Mouse (Mus musculus): Measurements from ENCODE around the gene Hmg20b. TPM values are rescaled to one million over a fixed set of nuclear protein-coding genes. Genes with fewer than 3 reads are reported as not detected.

Gene Hmg20b
- total RNA-seq, 2 experiments from 2014 or later: 9.2 to 30.2 TPM

DNA sequence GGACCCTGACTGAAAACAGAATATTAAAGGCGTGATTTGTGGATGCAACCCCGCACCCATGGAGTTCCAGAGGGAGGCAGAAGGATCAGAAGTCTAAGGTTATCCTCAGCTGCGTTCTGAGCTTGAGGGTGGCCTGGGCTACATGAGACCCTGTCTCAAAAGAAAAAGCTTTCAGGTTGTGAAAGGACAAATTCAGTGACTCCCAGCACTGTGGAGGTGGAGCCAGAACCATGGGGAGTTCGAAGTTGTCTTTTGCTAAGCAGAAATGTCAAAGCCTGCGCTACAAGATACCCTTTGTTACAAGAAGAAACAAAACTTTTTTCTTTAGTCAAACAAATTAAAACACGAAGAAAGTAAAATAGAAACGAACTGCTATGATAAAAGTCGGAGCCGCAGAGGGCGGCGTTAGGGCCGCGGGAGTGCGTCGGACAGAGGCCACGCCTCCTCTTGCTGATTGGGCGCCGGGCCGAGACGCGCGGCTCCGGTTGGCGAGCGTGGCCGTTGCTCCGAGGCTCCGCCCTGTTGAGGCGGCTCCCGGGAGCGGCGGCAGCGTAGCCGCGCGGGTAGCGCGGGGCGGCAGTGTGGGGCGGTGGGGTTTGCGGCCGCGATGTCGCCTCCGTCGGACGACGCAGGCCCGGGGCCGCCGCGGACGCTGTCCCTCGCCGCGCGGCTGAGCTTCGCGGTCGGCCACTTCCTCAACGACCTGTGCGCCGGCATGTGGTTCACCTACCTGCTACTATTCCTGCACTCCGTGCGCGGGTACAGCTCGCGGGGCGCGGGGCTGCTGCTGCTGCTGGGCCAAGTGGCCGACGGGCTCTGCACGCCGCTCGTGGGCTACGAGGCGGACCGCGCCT, 6.9 kb upstream of the Hmg20b start, which contains the start of gene Mfsd12:
Gene Mfsd12, plus strand, starts transcription at position 501 of the 854 bp plus-strand sequence.
- ATAC-seq (replicated peaks; ENCODE audit: low FRiP score, poor library complexity, severe bottlenecking): peak; percentile 76

DNA sequence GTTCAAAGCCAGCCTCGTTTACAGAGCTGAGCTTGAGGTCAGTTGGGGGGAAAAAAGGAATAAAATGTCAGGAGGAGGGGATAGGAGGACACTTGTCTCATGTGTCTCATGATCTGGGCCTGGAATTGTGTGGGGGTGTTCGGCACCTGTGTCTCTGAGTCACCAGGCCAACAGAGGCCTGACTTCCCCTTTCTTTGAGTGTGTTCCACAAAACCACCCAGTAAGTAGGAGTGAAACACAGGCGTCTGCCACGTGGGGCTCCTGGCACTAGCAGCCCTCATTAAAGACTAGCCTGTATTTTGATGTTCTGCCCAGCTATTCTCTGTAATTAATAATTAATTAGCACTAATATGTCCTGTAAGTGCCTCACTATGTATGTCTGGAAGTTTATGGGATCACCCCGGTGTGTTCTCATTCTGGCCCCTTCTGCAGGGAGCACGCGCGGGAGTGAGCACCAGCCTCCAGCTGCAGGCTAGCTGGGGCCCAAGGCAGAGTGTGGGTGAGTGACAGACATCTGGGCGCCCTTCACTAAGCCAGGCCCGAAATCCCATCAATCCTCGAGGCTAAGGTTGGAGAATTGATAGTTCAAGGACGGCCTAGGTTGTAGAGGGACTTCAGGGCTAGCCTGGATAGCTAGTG, 6.2 kb upstream of the Hmg20b start:
- no peak for ATAC-seq (replicated peaks; ENCODE audit: low FRiP score, poor library complexity, severe bottlenecking)

DNA sequence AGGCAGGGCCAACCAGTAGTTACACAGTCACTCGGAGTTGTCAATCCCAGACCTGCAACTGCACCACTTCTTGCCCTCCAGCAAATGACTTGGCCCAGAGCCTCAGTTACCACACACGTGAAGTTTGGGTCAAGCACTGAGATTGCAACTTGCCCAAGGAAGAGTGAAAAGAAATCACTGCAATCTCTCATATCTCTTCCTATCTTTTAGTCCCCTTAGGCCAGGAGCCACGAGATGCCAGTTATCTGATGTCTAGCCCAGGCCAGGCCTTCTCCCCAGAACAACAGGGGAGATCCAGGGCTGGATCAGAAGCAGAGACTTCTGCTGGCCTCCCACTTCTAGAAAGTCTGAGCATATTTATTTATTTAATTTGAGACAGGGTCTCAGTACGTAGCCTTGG, 5.3 kb upstream of the Hmg20b start:
- ATAC-seq (replicated peaks; ENCODE audit: low FRiP score, poor library complexity, severe bottlenecking): no peak

DNA sequence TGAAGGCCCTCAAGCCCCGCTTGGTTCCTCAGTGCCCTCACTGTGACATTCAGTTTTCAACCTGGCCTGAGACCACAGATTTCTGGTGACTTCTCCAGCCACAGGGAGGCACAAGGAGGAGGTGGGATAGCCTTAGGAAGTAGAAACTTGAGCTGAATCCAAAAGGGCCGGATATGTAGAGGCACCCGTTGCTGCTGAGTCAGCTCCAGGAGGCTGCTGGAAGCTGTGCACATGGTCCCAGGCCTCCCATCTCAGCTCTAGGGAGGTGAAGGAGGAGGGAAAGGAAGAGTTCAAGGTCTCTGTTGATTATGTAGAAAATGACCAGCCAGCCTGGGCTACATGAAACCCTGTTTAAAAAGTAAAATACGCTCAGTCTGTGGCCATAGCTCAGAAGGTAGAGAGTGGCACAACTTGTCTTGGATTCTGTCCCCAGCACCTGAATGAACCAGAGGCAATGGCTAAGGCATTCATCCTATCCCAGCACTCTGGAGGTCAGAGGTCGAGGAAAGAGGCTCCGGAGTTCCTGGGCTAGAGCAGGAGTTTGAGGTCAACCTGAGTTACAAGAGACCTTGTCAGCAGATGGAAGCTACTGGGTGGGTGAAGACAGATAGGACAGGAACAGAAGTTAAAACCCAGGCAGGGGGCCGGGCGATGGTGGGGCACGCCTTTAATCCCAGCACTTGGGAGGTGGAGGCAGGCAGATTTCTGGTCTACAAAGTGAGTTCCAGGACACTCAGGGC, 4.6 kb upstream of the Hmg20b start:
- ATAC-seq (replicated peaks; ENCODE audit: low FRiP score, poor library complexity, severe bottlenecking): no peak

DNA sequence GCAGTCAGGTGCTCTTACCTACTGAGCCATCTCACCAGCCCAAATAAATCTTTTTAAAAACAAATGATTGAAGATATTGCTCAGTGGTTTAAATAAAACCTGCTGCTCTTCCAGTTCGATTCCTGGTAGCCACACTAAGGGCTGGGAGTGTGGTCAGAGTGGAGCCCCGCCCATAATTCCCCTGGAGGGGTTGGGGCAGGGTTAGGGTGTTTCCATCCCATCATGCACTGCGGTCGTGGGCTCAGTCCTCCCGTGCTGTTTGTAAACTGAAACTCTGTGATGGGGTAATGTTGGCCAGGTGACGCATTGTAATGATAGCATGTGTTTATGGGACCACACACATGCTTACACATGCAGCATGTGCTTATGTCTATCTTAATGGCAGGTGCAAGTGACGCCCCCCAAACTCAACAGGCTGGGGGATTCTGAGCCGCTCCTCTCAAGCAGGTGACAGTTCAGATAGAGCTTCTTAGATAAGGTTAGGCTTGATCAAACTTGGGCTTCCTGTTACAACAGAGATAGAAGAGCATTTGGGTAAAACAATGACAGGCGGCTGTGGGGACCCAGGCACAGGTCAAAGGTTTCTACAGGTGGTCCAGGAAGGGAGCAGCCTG, 1.5 kb upstream of the Hmg20b start:
- peak; percentile 48 for ATAC-seq (replicated peaks; ENCODE audit: low FRiP score, poor library complexity, severe bottlenecking)

DNA sequence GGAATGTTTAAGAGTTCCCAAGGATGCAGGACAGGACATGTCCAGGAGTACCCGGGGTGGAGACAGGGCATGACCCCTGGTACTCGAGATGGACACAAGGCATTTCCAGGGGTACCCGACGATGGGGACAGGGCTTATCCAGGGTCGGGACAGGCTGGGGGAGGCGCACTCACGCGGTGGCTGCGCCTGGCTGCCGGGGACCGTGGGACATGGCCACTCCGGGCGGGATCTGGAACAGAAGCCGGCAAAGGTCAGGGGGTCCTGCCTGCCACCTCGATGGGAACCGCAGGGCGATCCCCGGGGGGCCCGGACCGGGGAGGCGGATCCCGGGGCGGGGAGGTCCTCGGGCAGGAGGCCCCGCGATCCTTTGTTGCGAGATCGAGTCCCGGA, 324 bp downstream of the Hmg20b start:
- ATAC-seq (replicated peaks; ENCODE audit: low FRiP score, poor library complexity, severe bottlenecking): no peak

DNA sequence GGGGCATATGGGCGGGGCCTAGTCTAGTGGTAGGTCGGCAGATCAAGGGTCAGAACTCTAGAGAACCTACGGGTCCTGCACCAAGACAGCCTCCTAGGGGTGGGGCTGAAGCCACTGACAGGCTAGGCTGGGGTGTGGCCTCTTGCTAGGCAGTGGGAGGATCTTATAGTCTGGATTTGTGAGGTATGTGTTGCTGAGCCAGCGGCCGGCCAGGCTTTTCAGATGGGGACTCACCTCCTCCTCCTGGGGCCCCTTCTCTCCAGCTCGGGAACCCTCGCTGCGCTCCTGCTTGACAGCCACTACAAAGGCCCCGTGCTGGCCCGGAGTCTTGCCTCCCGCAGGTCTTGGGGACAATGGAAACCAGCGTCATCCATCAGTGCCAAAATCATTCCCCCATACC, 1.1 kb downstream of the Hmg20b start:
- peak; percentile 60 for ATAC-seq (replicated peaks; ENCODE audit: low FRiP score, poor library complexity, severe bottlenecking)

DNA sequence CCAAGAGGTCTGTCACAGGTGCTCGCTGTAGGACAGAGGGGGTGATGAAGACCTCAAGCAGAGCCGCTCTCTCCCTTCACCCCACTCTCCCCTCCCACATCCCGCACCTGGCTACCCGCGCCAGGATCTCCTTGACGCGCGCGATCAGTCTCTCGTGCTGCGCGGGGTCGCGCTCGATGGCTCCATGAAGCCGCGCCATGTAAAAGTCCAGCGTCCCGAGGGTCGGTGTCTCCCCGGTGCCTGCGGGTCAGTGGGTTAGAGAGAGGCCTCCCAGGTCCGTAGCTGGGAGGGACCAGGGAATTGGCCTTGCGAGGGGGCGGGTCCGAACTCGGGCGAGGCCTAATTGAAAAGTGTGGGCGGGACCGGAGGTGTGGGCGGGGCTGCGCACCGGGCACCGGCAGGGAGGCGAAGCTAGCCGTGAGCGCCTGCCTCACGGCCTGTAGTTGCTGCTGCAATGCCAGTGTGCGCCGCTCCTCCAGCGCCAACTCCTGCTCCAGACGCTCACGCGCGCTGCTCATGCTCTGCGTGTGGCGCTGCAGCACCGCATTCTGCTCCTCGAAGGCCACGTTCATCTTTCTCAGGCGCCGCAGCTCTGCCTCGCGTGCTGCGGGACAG, 3.7 kb downstream of the Hmg20b start:
- ATAC-seq (replicated peaks; ENCODE audit: low FRiP score, poor library complexity, severe bottlenecking): peak; percentile 59

DNA sequence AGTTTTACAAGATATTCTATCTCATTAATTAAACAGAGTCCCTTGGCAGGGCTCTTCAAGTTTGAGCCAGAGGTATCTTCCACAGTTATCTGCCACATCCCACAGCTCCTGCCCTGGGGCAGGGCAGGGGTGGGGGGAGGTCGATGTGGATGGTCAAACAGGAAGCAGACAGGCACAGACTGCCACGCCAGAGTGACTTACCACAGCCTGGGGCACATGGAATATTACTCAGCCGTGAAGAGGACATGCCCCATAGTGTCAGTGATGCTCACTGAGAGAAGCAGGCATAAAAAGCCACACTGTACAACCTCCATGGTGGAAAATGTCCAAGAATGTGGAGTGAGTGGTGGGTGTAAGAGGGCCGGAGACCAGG, 5.1 kb downstream of the Hmg20b start:
- ATAC-seq (replicated peaks; ENCODE audit: low FRiP score, poor library complexity, severe bottlenecking): no peak

DNA sequence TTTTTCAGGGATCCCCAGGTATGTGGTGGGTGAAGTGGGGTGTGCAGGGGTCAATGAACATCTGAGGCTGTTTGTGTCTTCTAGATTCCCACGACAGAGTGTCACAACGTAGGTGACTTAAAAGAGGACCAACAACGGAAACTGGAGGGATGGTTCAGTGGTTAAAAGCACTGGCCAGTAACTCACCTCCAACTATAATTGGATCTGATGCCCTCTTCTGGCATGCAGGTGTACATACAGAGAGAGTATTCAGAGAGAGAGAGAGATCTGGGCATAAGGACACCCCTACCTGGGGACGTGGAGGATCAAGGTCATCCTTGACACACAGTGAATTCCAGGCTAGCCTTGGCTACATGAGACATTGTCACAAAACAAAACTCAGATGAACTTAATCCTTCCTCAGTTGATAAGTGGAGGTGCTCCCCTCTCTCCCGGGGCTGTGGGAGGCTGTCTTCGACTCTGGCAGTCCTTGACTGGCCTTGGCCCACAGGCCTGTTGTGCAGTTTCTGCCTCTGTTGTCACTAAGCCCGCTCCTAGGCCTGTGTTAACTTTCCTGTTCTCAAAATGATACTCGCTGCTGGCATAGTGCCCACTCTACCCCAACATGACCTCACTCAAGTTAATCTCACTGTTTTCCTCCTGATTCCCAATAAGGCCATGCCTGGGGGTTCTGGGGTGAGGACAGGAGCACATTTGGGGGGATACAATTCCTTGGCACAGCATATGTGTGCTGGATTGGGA, 5.7 kb downstream of the Hmg20b start:
- ATAC-seq (replicated peaks; ENCODE audit: low FRiP score, poor library complexity, severe bottlenecking): no peak

DNA sequence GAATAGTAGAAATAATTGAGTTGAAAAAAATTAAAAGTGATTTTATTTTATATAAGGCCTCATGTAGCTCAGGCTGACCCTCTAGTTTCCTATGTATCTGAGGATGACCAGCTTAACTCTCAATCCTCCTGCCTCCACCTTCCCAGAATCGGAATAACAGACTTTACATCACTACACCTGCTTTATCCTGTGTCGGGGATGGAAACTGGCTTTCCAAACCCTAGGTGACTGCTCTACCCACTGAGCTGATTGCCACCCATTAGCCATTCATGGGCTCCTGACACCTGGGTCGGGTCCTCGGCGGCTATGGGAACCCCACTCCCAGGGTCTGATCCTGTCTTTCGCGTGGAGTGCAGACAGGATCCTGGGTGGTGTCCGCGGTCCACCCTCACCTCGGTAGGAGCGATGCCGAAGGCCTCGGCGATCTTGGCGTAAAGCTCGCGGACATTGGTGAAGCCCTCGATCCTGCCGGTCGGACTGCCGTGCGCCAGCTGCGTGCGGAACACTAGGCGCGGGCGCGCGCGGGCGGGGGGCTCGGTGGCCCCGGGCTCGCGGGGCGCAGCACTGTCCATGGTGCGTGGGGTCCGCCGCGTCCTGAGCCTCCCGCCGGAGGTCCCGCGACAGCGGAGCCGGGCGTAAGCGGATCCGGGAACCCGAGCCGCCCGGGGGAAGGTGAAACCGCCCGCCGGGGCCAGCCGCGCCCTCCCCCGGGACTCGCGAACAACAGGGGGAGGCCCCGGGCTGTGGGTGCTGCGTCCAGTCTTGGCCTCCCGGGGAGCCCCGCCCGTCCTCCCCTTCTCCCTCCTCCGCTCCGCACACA, 7.4 kb downstream of the Hmg20b start, which contains the start of gene Gipc3:
Gene Gipc3, minus strand, starts transcription at position 581 of the 820 bp plus-strand sequence.
- ATAC-seq (replicated peaks; ENCODE audit: low FRiP score, poor library complexity, severe bottlenecking): no peak

DNA sequence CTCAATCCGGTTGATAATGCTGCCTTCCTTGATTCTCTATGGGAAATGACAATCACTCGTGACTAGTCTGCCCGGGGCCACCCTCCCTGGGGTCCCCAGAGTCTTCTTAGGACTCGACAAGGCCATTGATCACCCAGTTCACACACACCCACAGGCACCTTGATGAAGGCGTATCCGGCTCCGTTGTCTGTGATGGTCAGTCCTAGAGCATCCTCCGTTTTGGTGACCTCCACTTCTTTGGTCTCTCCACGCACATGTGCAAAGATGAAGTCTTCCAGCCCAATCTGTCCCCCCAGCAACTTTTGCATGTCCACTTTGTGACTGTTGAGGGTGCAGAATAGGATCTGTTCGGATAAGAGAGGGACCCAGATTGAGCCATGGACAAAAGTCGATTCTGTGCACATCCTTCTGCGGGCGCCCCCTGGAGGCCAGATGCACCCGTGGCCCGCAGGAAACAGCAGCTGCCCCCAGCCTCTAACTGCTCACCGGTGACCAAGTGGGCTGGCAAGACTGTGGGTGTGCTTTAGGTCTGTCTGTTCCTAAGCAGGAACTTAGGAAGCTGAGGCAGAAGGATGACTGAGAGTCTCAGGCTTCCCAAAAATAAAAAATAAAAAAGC, 8.8 kb downstream of the Hmg20b start:
- peak; percentile 56 for ATAC-seq (replicated peaks; ENCODE audit: low FRiP score, poor library complexity, severe bottlenecking)

DNA sequence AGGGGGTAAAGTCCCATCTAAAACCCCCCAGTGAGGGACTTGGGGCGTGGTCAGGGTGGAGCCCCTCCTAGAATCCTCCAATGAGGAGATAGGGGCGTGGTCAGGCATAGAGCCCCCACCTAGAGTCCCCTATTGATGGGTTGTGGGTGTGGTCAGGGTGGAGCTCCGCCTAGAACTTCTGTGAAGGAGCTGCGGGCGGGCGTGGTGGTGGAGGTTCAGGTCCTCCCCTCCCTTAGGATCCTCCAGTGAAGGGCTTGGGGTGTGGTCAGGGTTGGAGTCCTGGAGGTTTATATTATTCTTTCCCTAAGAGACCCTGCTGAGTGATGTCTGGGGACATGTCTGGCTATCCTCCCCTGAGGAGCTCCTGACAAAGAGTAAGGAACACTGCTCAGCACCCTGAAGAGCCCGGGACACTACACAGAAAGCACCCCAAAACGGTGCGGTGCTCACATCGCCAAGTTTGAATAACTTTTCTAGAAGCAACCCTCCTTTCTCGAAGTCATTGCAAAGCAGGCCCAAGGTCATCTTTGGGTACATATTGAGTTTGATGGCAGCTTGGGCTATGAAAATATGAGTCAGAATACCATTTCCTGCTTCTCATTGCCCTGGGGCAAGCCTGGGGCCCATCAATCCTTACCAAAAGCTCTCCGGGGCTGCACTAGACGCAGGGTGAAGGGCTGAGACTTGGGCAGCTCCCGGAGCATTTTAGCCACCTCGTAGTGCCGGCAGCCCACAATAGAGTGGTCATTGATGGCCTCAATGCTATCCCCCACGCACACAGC, 9.5 kb downstream of the Hmg20b start:
- ATAC-seq (replicated peaks; ENCODE audit: low FRiP score, poor library complexity, severe bottlenecking): no peak

DNA sequence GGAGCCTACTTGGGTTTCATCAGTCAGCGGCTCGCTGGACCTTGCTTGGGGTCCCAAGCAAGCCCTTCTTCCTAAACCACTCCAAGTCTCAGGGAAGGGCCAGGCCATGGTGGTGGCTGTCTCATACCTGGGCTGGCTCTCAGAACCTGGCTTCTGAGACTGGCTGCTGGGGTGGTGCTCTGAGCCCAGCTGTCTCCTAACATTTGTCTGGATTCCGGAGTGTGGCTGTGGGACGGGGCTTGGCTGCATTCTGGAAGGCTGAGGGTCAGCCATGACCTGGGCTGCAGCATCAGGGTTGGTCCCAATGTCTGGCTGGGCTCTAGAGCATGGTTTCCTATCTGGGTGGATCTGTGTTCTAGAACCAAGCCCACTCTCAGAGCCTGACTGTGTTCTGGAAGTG, 13.7 kb downstream of the Hmg20b start:
- no peak for ATAC-seq (replicated peaks; ENCODE audit: low FRiP score, poor library complexity, severe bottlenecking)

DNA sequence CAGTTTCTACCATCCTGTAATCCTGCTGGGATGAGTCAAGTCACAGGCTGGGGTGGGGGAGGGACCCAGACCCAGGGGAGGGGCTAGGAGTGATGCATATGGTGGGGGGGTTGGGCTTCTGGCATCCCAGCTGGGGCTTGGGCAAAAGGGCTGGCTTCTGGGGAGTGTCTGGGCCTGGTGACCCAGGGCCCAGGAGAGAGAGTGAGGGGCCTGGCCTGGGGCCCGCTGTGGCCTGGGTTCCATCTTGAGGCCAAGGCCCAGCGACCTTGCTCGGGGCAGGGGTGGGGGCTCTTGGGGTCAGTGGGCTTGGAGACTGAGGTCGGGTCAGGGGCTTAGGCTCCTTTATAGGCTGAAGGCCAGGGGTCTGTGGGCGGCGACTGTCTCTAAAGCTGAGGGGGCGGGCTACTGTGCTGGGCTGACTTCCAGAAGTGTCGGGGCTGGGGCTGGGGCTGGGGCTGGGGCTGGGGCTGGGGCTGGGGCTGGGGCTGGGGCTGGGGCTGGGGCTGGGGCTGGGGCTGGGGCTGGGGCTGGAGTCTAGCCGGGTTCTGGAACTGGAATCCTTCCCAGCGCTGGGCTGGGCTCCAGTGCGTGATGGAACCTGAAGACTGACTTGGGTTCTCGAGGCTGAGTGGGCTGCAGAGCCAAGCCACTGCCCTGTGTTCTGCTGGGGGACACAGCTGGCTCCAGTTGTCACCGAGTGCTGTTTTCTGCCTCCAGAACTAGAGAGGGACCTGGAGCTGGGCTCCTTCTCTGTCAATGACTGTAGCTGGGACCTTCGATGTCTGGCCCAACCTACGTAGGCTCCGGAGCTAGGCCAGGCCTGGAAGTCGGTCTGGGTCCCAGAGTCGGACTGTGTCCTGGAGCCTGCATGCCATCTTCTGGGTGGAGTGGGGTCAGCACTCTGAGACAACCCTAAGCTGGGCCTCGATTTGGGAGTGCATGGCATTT, 14.6 kb downstream of the Hmg20b start:
- ATAC-seq (replicated peaks; ENCODE audit: low FRiP score, poor library complexity, severe bottlenecking): no peak

DNA sequence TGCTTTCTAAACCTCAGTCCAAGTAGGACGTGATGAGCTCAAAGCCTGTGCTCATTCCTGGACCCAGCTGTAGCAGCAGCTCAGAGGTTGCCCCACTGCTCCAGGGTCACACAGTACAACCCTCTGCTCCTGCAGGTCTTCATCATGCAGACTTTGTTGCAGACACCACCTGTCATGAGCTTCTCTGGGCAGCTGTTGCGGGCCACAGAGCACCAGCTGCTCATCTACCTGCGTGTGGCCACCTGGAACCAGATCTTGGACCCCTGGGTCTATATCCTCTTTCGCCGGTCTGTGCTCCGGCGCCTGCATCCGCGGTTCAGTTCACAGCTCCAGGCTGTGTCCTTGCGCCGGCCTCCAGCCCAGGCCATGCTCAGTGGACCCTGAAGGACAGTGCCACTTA, 16.0 kb downstream of the Hmg20b start:
- no peak for ATAC-seq (replicated peaks; ENCODE audit: low FRiP score, poor library complexity, severe bottlenecking)

Data from erythroblast, adult 5-6 weeks (primary cell).